Mouse (Mus musculus) CH12F3 (cell line): Measurements from ENCODE around the gene Ypel2.

ENCODE experiments used
- in situ Hi-C: fragments of 300-500 bp; cut with MboI; formaldehyde crosslinking; loops from 2 replicates; pipeline ENCODE4 v1.14.3; 2020; ENCODE audit warnings: low sequenced_read_pairs

Gene Ypel2

GRCm38 (mm10) chr11:86906257-86906656, 87.2 kb downstream of the Ypel2 start:
- in situ Hi-C loops: no loop called here

- in situ Hi-C loops: no loop called here
These were observed 88.2 kb downstream of the Ypel2 start for GRCm38 (mm10) chr11:86905261-86905660.

- in situ Hi-C loops: no loop called here
These were observed 88.8 kb downstream of the Ypel2 start for GRCm38 (mm10) chr11:86904706-86905105.

- in situ Hi-C loops: no loop called here
These were observed 95.1 kb downstream of the Ypel2 start for GRCm38 (mm10) chr11:86898367-86898766.

GRCm38 (mm10) chr11:86895567-86895966, 97.9 kb downstream of the Ypel2 start:
- in situ Hi-C loops: no loop called here

- in situ Hi-C loops: no loop called here
These were observed 98.4 kb downstream of the Ypel2 start for GRCm38 (mm10) chr11:86895156-86895555.

GRCm38 (mm10) chr11:86894171-86894577, 99.3 kb downstream of the Ypel2 start:
- in situ Hi-C loops: no loop called here

GRCm38 (mm10) chr11:86892996-86893670, 100.4 kb downstream of the Ypel2 start:
- in situ Hi-C loops: no loop called here
